Mouse (Mus musculus): ENCODE results near the gene Nras. TPM values are rescaled to one million over a fixed set of nuclear protein-coding genes. Genes with fewer than 3 reads are reported as not detected.

The Nras gene
- total and polyA plus RNA-seq, 3 experiments = 6.3 to 146 (median 132) TPM

DNA sequence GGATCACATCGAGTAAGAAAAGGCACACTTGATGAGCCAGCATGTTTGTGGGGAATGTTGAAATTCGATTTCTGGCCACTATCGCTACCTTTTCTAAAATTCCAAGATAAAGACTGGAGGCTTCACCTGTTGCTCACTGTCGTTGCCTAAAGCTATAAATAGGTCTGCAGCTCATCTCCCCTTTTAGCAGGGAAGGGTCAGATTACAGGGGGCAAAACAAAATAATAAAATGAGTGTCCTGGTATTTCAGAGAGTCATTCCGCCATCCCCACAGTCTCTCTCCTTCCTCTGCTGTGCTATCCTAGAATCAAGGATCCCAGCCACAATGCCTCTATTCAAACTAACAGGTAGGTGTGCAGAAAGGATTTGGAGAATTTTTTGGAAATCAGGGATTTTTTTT is 15.7 kb downstream of the Nras start, which contains the start of gene Ampd1:
Gene Ampd1 (plus strand): TSS at position 244 of the 400 bp plus-strand sequence.
- Histone ChIP-seq H3K4me3 (ENCODE audit: low read depth, low read length) (no peak within 1 kb of the TSS), H3K27me3 (ENCODE audit: insufficient read depth, low read length) (peaks cover 2% of the 10 kb centered on the region; the same call in 1 of the 2 replicates), H3K9me3 (replicated peaks) (no peaks in the 10 kb centered on the region), H3K36me3 (replicated peaks) (peaks cover 12% of the 10 kb centered on the region), H3K4me1 (ENCODE audit: insufficient read depth, low read depth, low read length) (no peaks in the 10 kb centered on the region)
- ATAC-seq (ENCODE audit: extremely low read depth, insufficient number of reproducible peaks, low FRiP score, poor library complexity, severe bottlenecking) = no peak
- DNase-seq (ENCODE audit: low spot score) = no peak
- TF ChIP-seq TAL1 (conservative IDR thresholded peaks at IDR 0.05; ENCODE audit: low read depth, low read length) (no peak), GATA2 (IDR thresholded peaks at IDR 0.05; ENCODE audit: borderline replicate concordance, low read depth, low read length) (no peak), CTCF (IDR thresholded peaks at IDR 0.05; ENCODE audit: low read depth, low read length) (no peak), POLR2AphosphoS5 (IDR thresholded peaks at IDR 0.05; ENCODE audit: insufficient replicate concordance, low read depth, low read length) (no peak), GATA1 (IDR thresholded peaks at IDR 0.05; ENCODE audit: borderline replicate concordance, low read length) (no peak)

GRCm38 (mm10) chr3:103075871-103076270 is 17.8 kb downstream of the Nras start:
- ATAC-seq (ENCODE audit: extremely low read depth, insufficient number of reproducible peaks, low FRiP score, poor library complexity, severe bottlenecking) = no peak
- Histone ChIP-seq H3K36me3 (replicated peaks) (no peaks in the 10 kb centered on the region), H3K4me3 (ENCODE audit: low read depth, low read length) (no peak overlapping the region), H3K4me1 (ENCODE audit: insufficient read depth, low read depth, low read length) (no peaks in the 10 kb centered on the region), H3K27me3 (ENCODE audit: insufficient read depth, low read length) (peaks cover 11% of the 10 kb centered on the region), H3K9me3 (replicated peaks) (no peaks in the 10 kb centered on the region)
- DNase-seq (ENCODE audit: low spot score) = no peak
- TF ChIP-seq GATA1 (IDR thresholded peaks at IDR 0.05; ENCODE audit: borderline replicate concordance, low read length) (no peak), POLR2AphosphoS5 (IDR thresholded peaks at IDR 0.05; ENCODE audit: insufficient replicate concordance, low read depth, low read length) (no peak), GATA2 (IDR thresholded peaks at IDR 0.05; ENCODE audit: borderline replicate concordance, low read depth, low read length) (no peak), TAL1 (conservative IDR thresholded peaks at IDR 0.05; ENCODE audit: low read depth, low read length) (no peak), CTCF (IDR thresholded peaks at IDR 0.05; ENCODE audit: low read depth, low read length) (no peak)

DNA sequence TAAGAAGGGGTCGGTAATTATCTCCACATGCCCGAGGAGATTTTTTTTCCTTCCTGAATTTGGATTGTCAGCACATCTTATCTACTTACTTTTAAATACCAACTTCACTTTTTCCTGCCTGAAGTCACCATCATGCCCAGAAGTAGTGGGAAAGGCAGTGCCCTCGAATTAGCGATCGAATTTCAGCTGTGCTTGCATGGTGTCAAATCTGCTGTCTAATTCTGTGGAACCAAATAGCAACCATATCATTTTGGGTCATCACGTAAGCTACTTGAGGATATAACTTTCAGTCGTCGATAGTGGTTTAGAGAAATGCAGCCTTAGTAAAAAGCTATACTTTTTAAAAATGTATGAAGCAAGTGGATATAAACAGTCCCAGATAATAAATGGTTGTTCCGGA is 18.4 kb downstream of the Nras start:
- Histone ChIP-seq H3K36me3 (replicated peaks) (no peaks in the 10 kb centered on the region), H3K4me1 (ENCODE audit: insufficient read depth, low read depth, low read length) (no peaks in the 10 kb centered on the region), H3K27me3 (ENCODE audit: insufficient read depth, low read length) (peaks cover 17% of the 10 kb centered on the region), H3K4me3 (ENCODE audit: low read depth, low read length) (no peak overlapping the region), H3K9me3 (replicated peaks) (no peaks in the 10 kb centered on the region)
- TF ChIP-seq TAL1 (conservative IDR thresholded peaks at IDR 0.05; ENCODE audit: low read depth, low read length) (no peak), POLR2AphosphoS5 (IDR thresholded peaks at IDR 0.05; ENCODE audit: insufficient replicate concordance, low read depth, low read length) (no peak)
- ATAC-seq (ENCODE audit: extremely low read depth, insufficient number of reproducible peaks, low FRiP score, poor library complexity, severe bottlenecking) = no peak
- DNase-seq (ENCODE audit: low spot score) = no peak

- no peak for TF ChIP-seq TAL1 (conservative IDR thresholded peaks at IDR 0.05; ENCODE audit: low read depth, low read length)
- no peak for TF ChIP-seq CTCF (IDR thresholded peaks at IDR 0.05; ENCODE audit: low read depth, low read length)
- TF ChIP-seq POLR2AphosphoS5 (IDR thresholded peaks at IDR 0.05; ENCODE audit: insufficient replicate concordance, low read depth, low read length) = no peak
- no peak for TF ChIP-seq GATA1 (IDR thresholded peaks at IDR 0.05; ENCODE audit: borderline replicate concordance, low read length)
- TF ChIP-seq GATA2 (IDR thresholded peaks at IDR 0.05; ENCODE audit: borderline replicate concordance, low read depth, low read length) = no peak
- H3K4me1 ChIP-seq (ENCODE audit: insufficient read depth, low read depth, low read length) = no peaks in the 10 kb centered on the region
- H3K27me3 ChIP-seq (ENCODE audit: insufficient read depth, low read length) = peaks cover 34% of the 10 kb centered on the region
- H3K4me3 ChIP-seq (ENCODE audit: low read depth, low read length) = no peak overlapping the region
- H3K9me3 ChIP-seq (replicated peaks) = no peaks in the 10 kb centered on the region
- H3K36me3 ChIP-seq (replicated peaks) = no peaks in the 10 kb centered on the region
- DNase-seq (ENCODE audit: low spot score) (no peak), ATAC-seq (ENCODE audit: extremely low read depth, insufficient number of reproducible peaks, low FRiP score, poor library complexity, severe bottlenecking) (no peak)
Observed at GRCm38 (mm10) chr3:103079301-103079700, 21.2 kb downstream of the Nras start.

- ATAC-seq (ENCODE audit: extremely low read depth, insufficient number of reproducible peaks, low FRiP score, poor library complexity, severe bottlenecking) (no peak), DNase-seq (ENCODE audit: low spot score) (no peak)
- TF ChIP-seq TAL1 (conservative IDR thresholded peaks at IDR 0.05; ENCODE audit: low read depth, low read length) (no peak), CTCF (IDR thresholded peaks at IDR 0.05; ENCODE audit: low read depth, low read length) (no peak), GATA2 (IDR thresholded peaks at IDR 0.05; ENCODE audit: borderline replicate concordance, low read depth, low read length) (no peak), GATA1 (IDR thresholded peaks at IDR 0.05; ENCODE audit: borderline replicate concordance, low read length) (no peak), POLR2AphosphoS5 (IDR thresholded peaks at IDR 0.05; ENCODE audit: insufficient replicate concordance, low read depth, low read length) (no peak)
Observed at GRCm38 (mm10) chr3:103081051-103081450, 23.0 kb downstream of the Nras start.

GRCm38 (mm10) chr3:103081861-103082453 is 23.9 kb downstream of the Nras start:
- H3K4me3 ChIP-seq (ENCODE audit: low read depth, low read length) = no peak overlapping the region
- H3K27me3 ChIP-seq (ENCODE audit: insufficient read depth, low read length) = peaks cover 48% of the 10 kb centered on the region
- H3K36me3 ChIP-seq (replicated peaks) = no peaks in the 10 kb centered on the region
- no peak for TF ChIP-seq GATA1 (IDR thresholded peaks at IDR 0.05; ENCODE audit: borderline replicate concordance, low read length)
- no peak for TF ChIP-seq GATA2 (IDR thresholded peaks at IDR 0.05; ENCODE audit: borderline replicate concordance, low read depth, low read length)
- TF ChIP-seq POLR2AphosphoS5 (IDR thresholded peaks at IDR 0.05; ENCODE audit: insufficient replicate concordance, low read depth, low read length) = no peak
- no peak for TF ChIP-seq TAL1 (conservative IDR thresholded peaks at IDR 0.05; ENCODE audit: low read depth, low read length)
- H3K4me1 ChIP-seq (ENCODE audit: insufficient read depth, low read depth, low read length) = no peaks in the 10 kb centered on the region
- no peak for DNase-seq (ENCODE audit: low spot score)
- H3K9me3 ChIP-seq (replicated peaks) = no peaks in the 10 kb centered on the region
- ATAC-seq (ENCODE audit: extremely low read depth, insufficient number of reproducible peaks, low FRiP score, poor library complexity, severe bottlenecking) = no peak

More at GRCm38 (mm10) chr3:103081051-103081450, 23.0 kb downstream of the Nras start:
- Histone ChIP-seq H3K4me3 (ENCODE audit: low read depth, low read length) (no peak overlapping the region), H3K9me3 (replicated peaks) (no peaks in the 10 kb centered on the region), H3K36me3 (replicated peaks) (no peaks in the 10 kb centered on the region), H3K4me1 (ENCODE audit: insufficient read depth, low read depth, low read length) (no peaks in the 10 kb centered on the region), H3K27me3 (ENCODE audit: insufficient read depth, low read length) (peaks cover 46% of the 10 kb centered on the region)

All from G1E (cell line).